ENCODE assay signal across 15 mouse cellular contexts in genomic region chr12:83694669-83695068, GRCm38 (mm10).
"Had no signal": no experiment of that assay in that cellular context is flagged by ENCODE, and none has a peak within 500 bp of the region (broad histone marks: within the 10 kb centered on the region; RNA-seq: fewer than 3 reads in every experiment).

No protein-coding gene starts in this region.

- H3K27me3 ChIP-seq: lung, embryonic 15.5 days; megakaryocyte, embryonic 14.5 days; midbrain, embryonic 13.5 days; midbrain, embryonic 15.5 days; neural tube, embryonic 12.5 days; stomach, embryonic 15.5 days had no signal

- H3K36me3 ChIP-seq: stomach, embryonic 15.5 days had no signal

- H3K9ac ChIP-seq: lung, embryonic 15.5 days; midbrain, embryonic 13.5 days; midbrain, embryonic 15.5 days; neural tube, embryonic 12.5 days; stomach, embryonic 15.5 days had no signal

- DNase-seq: lung, adult 2 months; lung, postnatal 14 days; lung, postnatal 36 days; right cerebral cortex, postnatal 14 days; thymus, adult 18-20 months; thymus, postnatal 14 days; thymus, postnatal 36 days had no signal

- H3K4me3 ChIP-seq: lung, embryonic 15.5 days; megakaryocyte, embryonic 14.5 days; midbrain, embryonic 13.5 days; midbrain, embryonic 15.5 days; neural tube, embryonic 12.5 days; stomach, embryonic 15.5 days had no signal

- H3K9me3 ChIP-seq: lung, embryonic 15.5 days; megakaryocyte, embryonic 14.5 days; midbrain, embryonic 13.5 days; midbrain, embryonic 15.5 days; neural tube, embryonic 12.5 days; stomach, embryonic 15.5 days had no signal

- H3K4me2 ChIP-seq: lung, embryonic 15.5 days; midbrain, embryonic 11.5 days; midbrain, embryonic 13.5 days; midbrain, embryonic 15.5 days; neural tube, embryonic 12.5 days; stomach, embryonic 15.5 days had no signal

- H3K27ac ChIP-seq: lung, embryonic 15.5 days; macrophage; midbrain, embryonic 13.5 days; midbrain, embryonic 15.5 days; neural tube, embryonic 12.5 days; stomach, embryonic 15.5 days had no signal
